Mouse (Mus musculus): Measurements from ENCODE around the gene AI413582.

DNA sequence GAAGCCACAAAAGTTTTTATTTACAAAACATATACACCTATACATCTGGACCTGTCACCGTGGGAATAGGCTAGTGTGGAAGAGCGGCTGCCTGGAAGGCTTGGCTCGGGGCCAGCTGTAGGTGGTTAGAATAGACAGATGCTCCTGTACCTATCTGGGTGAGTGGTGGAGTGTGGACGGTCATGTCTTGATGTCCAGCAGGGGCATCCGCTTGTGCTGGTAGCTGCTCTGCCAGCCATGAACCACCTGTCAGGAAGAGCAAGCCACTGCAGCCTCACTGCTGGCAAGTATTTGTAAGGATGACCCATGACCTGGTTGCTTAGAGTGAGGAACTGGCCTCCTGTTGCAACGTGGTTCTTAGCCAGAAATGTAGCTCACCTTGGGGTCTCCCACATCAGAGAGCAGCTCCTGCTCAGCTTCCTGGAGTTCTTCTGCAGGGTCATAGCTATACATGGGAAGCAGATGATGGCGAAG lies 1.7 kb downstream of the AI413582 start:
- TF ChIP-seq CTCF (IDR thresholded peaks at IDR 0.05; ENCODE audit: borderline replicate concordance, insufficient read depth, low read depth, low read length): no peak; the same call in 1 of the 2 replicates
- TF ChIP-seq POLR2A (IDR thresholded peaks at IDR 0.05; ENCODE audit: borderline replicate concordance, insufficient read depth, low read length): no peak
